Mouse (Mus musculus) ES-E14 (cell line): Measurements from ENCODE around the gene Tmem128. TPM values are rescaled to one million over a fixed set of nuclear protein-coding genes. Genes with fewer than 3 reads are reported as not detected.

Experiments
- DNase-seq: peaks from one replicate; pipeline ENCODE4 v3.0.0-alpha.2; 2013; ENCODE audit warnings: low read depth, low spot score
- H3K27ac ChIP-seq: 2 replicates; pipeline ENCODE4 v1.5.1; 2012; ENCODE audit warnings: low read depth, mild to moderate bottlenecking, low read length, moderate library complexity, mixed read lengths; ENCODE audit not compliant: poor library complexity, insufficient read depth, severe bottlenecking
- H3K36me3 ChIP-seq: 2 replicates; pipeline ENCODE4 v1.6.1; 2012; ENCODE audit warnings: mild to moderate bottlenecking, low read length, moderate library complexity, mixed read lengths; ENCODE audit not compliant: control insufficient read depth, poor library complexity, insufficient read depth, severe bottlenecking
- H3K4me1 ChIP-seq, 2 experiments: fragments of 150-350 bp in 1 of 2; sonication (generic) in 1 of 2; 2 replicates each; pipeline ENCODE4 v1.6.1; 2012; ENCODE audit warnings: low read length in 2 of 2, mild to moderate bottlenecking in 1 of 2, mixed read lengths in 1 of 2; ENCODE audit not compliant: control insufficient read depth in 2 of 2, insufficient read depth in 2 of 2, poor library complexity in 1 of 2
- H3K4me3 ChIP-seq, 2 experiments: fragments of 150-350 bp in 1 of 2; sonication (generic) in 1 of 2; 2 replicates each; pipeline ENCODE4 v1.5.1; 2012; ENCODE audit warnings: low read length in 2 of 2, low read depth in 1 of 2, mild to moderate bottlenecking in 1 of 2, mixed read lengths in 1 of 2; ENCODE audit not compliant: insufficient read depth in 1 of 2, poor library complexity in 1 of 2, severe bottlenecking in 1 of 2
- H3K9ac ChIP-seq: 2 replicates; pipeline ENCODE4 v1.6.1; 2012; ENCODE audit warnings: low read depth, mild to moderate bottlenecking, low read length, mixed read lengths; ENCODE audit not compliant: poor library complexity, insufficient read depth, severe bottlenecking
- H3K9me3 ChIP-seq: fragments of 150-350 bp; sonication (generic); 2 replicates; pipeline ENCODE4 v1.6.1; 2012; ENCODE audit warnings: low read depth, mild to moderate bottlenecking, low read length; ENCODE audit not compliant: control insufficient read depth, insufficient read depth
- CHD2 ChIP-seq: IDR thresholded peaks from 2 replicates; pipeline ENCODE4 v1.6.1; 2014; ENCODE audit warnings: mild to moderate bottlenecking, low read depth, low read length, inconsistent platforms
- HCFC1 ChIP-seq: IDR thresholded peaks from 2 replicates; pipeline ENCODE4 v1.6.1; 2012; ENCODE audit warnings: low read length, inconsistent platforms, borderline replicate concordance; ENCODE audit not compliant: insufficient read depth
- MAFK ChIP-seq: IDR thresholded peaks from 2 replicates; pipeline ENCODE4 v1.6.1; 2014; ENCODE audit warnings: mild to moderate bottlenecking, low read depth, low read length, inconsistent platforms; ENCODE audit not compliant: insufficient read depth
- ZC3H11A ChIP-seq: IDR thresholded peaks from 2 replicates; pipeline ENCODE4 v1.6.1; 2012; ENCODE audit warnings: low read depth, mild to moderate bottlenecking, inconsistent platforms, low read length, borderline replicate concordance
- ZNF384 ChIP-seq: IDR thresholded peaks from 2 replicates; pipeline ENCODE4 v1.6.1; 2012; ENCODE audit warnings: low read depth, low read length, inconsistent platforms
- in situ Hi-C, 2 experiments: fragments of 600-800 bp; cut with MboI; formaldehyde crosslinking; loops; one replicate each; pipeline ENCODE4 v1.15.1; 2025; ENCODE audit warnings: low sequenced_read_pairs in 2 of 2, inconsistent platforms in 1 of 2; ENCODE audit not compliant: unreplicated experiment in 2 of 2
- total RNA-seq: library from RNA; depleted of rRNA; stranded (reverse); fragments of 300-350 nt; gene quantifications from 2 replicates; pipeline ENCODE4 v1.2.3, GENCODE M21; 2012

Tmem128 gene
- total RNA-seq, 1 experiment: 47.7 TPM

- no peak for DNase-seq
- Histone ChIP-seq H3K9me3 (no peaks in the 10 kb centered on the region), H3K4me1 (no peaks in the 10 kb centered on the region), H3K4me3 (no peak overlapping the region), H3K27ac (no peak overlapping the region), H3K9ac (no peak overlapping the region), H3K36me3 (no peaks in the 10 kb centered on the region)
- TF ChIP-seq ZC3H11A: no peak
- TF ChIP-seq ZNF384: no peak
- no peak for TF ChIP-seq CHD2
- TF ChIP-seq MAFK: no peak
- TF ChIP-seq HCFC1: no peak
- in situ Hi-C loops: no loop called here
These were observed 4.8 kb upstream of the Tmem128 start for GRCm38 (mm10) chr5:38255195-38255594.

GRCm38 (mm10) chr5:38255644-38256043, 4.3 kb upstream of the Tmem128 start:
- no peak overlapping the region for H3K4me3 ChIP-seq
- TF ChIP-seq MAFK (no peak), ZC3H11A (no peak), ZNF384 (no peak)

GRCm38 (mm10) chr5:38256551-38256950, 3.4 kb upstream of the Tmem128 start:
- in situ Hi-C loops: no loop called here
- no peaks in the 10 kb centered on the region for H3K9me3 ChIP-seq
- no peak overlapping the region for H3K4me3 ChIP-seq
- no peak overlapping the region for H3K27ac ChIP-seq
- DNase-seq: no peak
- H3K4me1 ChIP-seq: no peaks in the 10 kb centered on the region
- H3K9ac ChIP-seq: no peak overlapping the region
- no peaks in the 10 kb centered on the region for H3K36me3 ChIP-seq
- TF ChIP-seq ZC3H11A (no peak), MAFK (no peak), CHD2 (no peak), ZNF384 (no peak), HCFC1 (no peak)

More at GRCm38 (mm10) chr5:38255644-38256043, 4.3 kb upstream of the Tmem128 start:
- H3K27ac ChIP-seq: no peak overlapping the region
- no peaks in the 10 kb centered on the region for H3K36me3 ChIP-seq
- no peaks in the 10 kb centered on the region for H3K9me3 ChIP-seq
- in situ Hi-C loops: no loop called here
- no peak for DNase-seq
- no peak overlapping the region for H3K9ac ChIP-seq
- no peaks in the 10 kb centered on the region for H3K4me1 ChIP-seq

- H3K9me3 ChIP-seq: no peaks in the 10 kb centered on the region
- DNase-seq: no peak
- TF ChIP-seq HCFC1: no peak
- TF ChIP-seq MAFK: no peak
- TF ChIP-seq CHD2: no peak
- TF ChIP-seq ZC3H11A: no peak
- TF ChIP-seq ZNF384: no peak
- H3K36me3 ChIP-seq: peaks cover under 1% of the 10 kb centered on the region; the same call in 1 of the 2 replicates
- H3K9ac ChIP-seq: no peak overlapping the region
- no peak overlapping the region for H3K4me3 ChIP-seq
- in situ Hi-C loops: no loop called here
- 0 out of 4 replicates have a peak, but pooled peaks cover 0 to 2% of the 10 kb centered on the region in 2 experiments for H3K4me1 ChIP-seq
- no peak overlapping the region for H3K27ac ChIP-seq
These were observed 1.8 kb upstream of the Tmem128 start for GRCm38 (mm10) chr5:38258034-38258772.
